Mouse (Mus musculus): ENCODE results near the gene Olfr1393.
A peak's percentile ranks its signal among the peaks of the same experiment; 100 is the strongest.
"Not testable (repeated sequence)": the region's sequence is repeated elsewhere in the genome, so short reads cannot be mapped to it uniquely, and the experiment has no call there.

Olfr1393 gene

GRCm38 (mm10) chr11:49251380-49251761 is 26.7 kb upstream of the Olfr1393 start:
- DNase-seq: no peak

- DNase-seq: no peak
These were observed 26.1 kb upstream of the Olfr1393 start for GRCm38 (mm10) chr11:49252048-49252447.

GRCm38 (mm10) chr11:49253035-49253434 is 25.1 kb upstream of the Olfr1393 start:
- peak; percentile 65 for DNase-seq

GRCm38 (mm10) chr11:49259296-49259695 is 18.8 kb upstream of the Olfr1393 start:
- no peak for DNase-seq

- peak; percentile 58 for DNase-seq
These were observed 18.3 kb upstream of the Olfr1393 start for GRCm38 (mm10) chr11:49259829-49260228.

GRCm38 (mm10) chr11:49260598-49261312 is 17.3 kb upstream of the Olfr1393 start:
- DNase-seq: peak; percentile 55

GRCm38 (mm10) chr11:49261313-49261855 is 16.7 kb upstream of the Olfr1393 start:
- no peak for DNase-seq

- no peak for DNase-seq
These were observed 15.8 kb upstream of the Olfr1393 start for GRCm38 (mm10) chr11:49262286-49262685.

GRCm38 (mm10) chr11:49263149-49263548 is 15.0 kb upstream of the Olfr1393 start:
- no peak for DNase-seq

GRCm38 (mm10) chr11:49264081-49264480 is 14.0 kb upstream of the Olfr1393 start:
- DNase-seq: no peak

- peak; percentile 65 for DNase-seq
These were observed 13.5 kb upstream of the Olfr1393 start for GRCm38 (mm10) chr11:49264622-49265021.

- no peak for DNase-seq
These were observed 13.0 kb upstream of the Olfr1393 start for GRCm38 (mm10) chr11:49265101-49265500.

- no peak for DNase-seq
These were observed 11.4 kb upstream of the Olfr1393 start for GRCm38 (mm10) chr11:49266671-49267070.

- DNase-seq: no peak
These were observed 10.8 kb upstream of the Olfr1393 start for GRCm38 (mm10) chr11:49267316-49267715.

GRCm38 (mm10) chr11:49267970-49268579 is 10.0 kb upstream of the Olfr1393 start:
- DNase-seq: no peak

- no peak for DNase-seq
These were observed 8.3 kb upstream of the Olfr1393 start for GRCm38 (mm10) chr11:49269761-49270160.

GRCm38 (mm10) chr11:49270368-49270767 is 7.7 kb upstream of the Olfr1393 start:
- no peak for DNase-seq

- peak; percentile 63 for DNase-seq
These were observed 6.8 kb upstream of the Olfr1393 start for GRCm38 (mm10) chr11:49271334-49271733.

- no peak for DNase-seq
These were observed 4.1 kb upstream of the Olfr1393 start for GRCm38 (mm10) chr11:49273834-49274519.

- not testable (repeated sequence) for DNase-seq
These were observed 6.9 kb downstream of the Olfr1393 start, which contains the start of gene Olfr1392 for GRCm38 (mm10) chr11:49284982-49285381. Gene Olfr1392 (plus strand): TSS chr11:49285282.

GRCm38 (mm10) chr11:49287251-49287650 is 9.1 kb downstream of the Olfr1393 start:
- no peak for DNase-seq

GRCm38 (mm10) chr11:49292777-49293176 is 14.7 kb downstream of the Olfr1393 start:
- DNase-seq: no peak

GRCm38 (mm10) chr11:49304441-49304840 is 26.3 kb downstream of the Olfr1393 start, which contains the start of gene Olfr10:
Gene Olfr10 (plus strand): TSS chr11:49304741.
- no peak for DNase-seq
